Mouse (Mus musculus) testis, adult 10 weeks (tissue): ENCODE measurements around the gene Serpinb11. TPM values are rescaled to one million over a fixed set of nuclear protein-coding genes. Genes with fewer than 3 reads are reported as not detected.

Experiments
- polyA plus RNA-seq: library from polyadenylated mRNA; stranded (reverse); fragments of 350-450 nt; fragmentation: Illumina TruSeq; extraction: RNeasy Lipid Tissue Mini Kit (QIAGEN cat#74804); gene quantifications from one replicate; pipeline ENCODE4 v1.2.3, GENCODE M21; 2014; ENCODE audit warnings: low read depth, low replicate concordance

Gene Serpinb11
- polyA plus RNA-seq = not detected

DNA sequence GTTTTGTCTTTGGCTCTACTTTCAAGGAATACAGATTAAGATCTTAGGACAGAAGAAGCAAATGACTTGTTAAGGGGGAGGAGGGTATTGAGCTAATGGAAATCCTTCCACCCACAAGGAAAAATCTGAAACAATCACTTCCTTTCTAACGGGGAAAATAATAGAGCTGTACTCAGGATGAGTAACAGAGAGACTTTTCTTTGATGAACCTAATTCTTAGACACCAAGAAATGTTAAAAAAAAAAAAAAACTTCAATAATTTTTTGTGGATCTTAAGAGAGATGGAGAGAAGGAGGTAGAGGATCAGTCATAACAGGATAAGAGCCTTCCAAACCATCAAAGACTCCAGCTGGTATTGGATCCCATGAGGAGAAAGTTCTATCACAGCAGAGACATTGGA lies at the start of gene Serpinb11:
Gene Serpinb11, plus strand, starts transcription at position 301 of the 400 bp plus-strand sequence.

DNA sequence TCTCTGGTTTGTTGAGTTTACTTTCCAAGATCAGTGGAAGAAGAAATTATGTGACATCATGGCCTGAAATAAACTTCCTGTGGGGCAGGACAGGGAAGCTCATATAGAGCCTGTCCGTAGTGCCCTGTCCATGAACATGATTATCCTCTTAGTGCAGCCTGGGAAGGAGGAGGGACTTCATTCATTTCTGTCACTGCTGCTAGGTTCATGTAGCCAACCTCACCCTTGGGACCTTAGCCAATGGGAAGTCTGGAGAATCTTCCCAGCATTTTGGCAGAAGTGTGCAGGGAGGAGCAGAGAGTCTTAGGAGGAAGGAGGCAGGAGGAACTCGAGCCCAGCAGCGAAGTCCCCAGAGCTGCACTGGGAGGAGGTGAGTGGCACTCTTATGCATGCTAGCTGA lies 38.4 kb downstream of the Serpinb11 start, which contains the start of gene Serpinb7:
Gene Serpinb7, plus strand, starts transcription at position 301 of the 400 bp plus-strand sequence.

Other genes with a start within 250 kb of the Serpinb11 start
- not detected for gene Serpinb3b, start 82.8 kb upstream of the Serpinb11 start, polyA plus RNA-seq
- gene Serpinb3c, start 82.8 kb upstream of the Serpinb11 start, polyA plus RNA-seq = not detected
- gene Serpinb7, start 38.5 kb downstream of the Serpinb11 start, polyA plus RNA-seq = 0.25 TPM
- 0.80 TPM for gene Serpinb2, start 150.2 kb downstream of the Serpinb11 start, polyA plus RNA-seq
- 0.67 TPM for gene Serpinb8, start 228.8 kb downstream of the Serpinb11 start, polyA plus RNA-seq